Mouse (Mus musculus) midbrain, postnatal 0 days (tissue): ENCODE results near the gene Arhgap6. TPM values are rescaled to one million over a fixed set of nuclear protein-coding genes. Genes with fewer than 3 reads are reported as not detected.

ENCODE experiments used
- ATAC-seq: fragments of 200-750 bp; cut with Nextera tagmentation; 2 replicates; pipeline ENCODE4 v1.8.0; 2017; ENCODE audit warnings: moderate number of reproducible peaks, mild to moderate bottlenecking, moderate TSS enrichment, moderate library complexity; ENCODE audit not compliant: low FRiP score
- DNase-seq: peaks from one replicate; pipeline ENCODE4 v3.0.0-alpha.2; 2015; ENCODE audit warnings: low spot score
- H3K27ac ChIP-seq: fragments of 300-500 bp; sonication (generic); 2 replicates; pipeline ENCODE4 v1.5.1; 2014; ENCODE audit warnings: low read depth, mild to moderate bottlenecking, low read length, mixed read lengths
- H3K27me3 ChIP-seq: fragments of 300-500 bp; sonication (generic); 2 replicates; pipeline ENCODE4 v1.6.1; 2014; ENCODE audit warnings: low read length, control low read depth, mixed read lengths; ENCODE audit not compliant: insufficient read depth
- H3K36me3 ChIP-seq: fragments of 300-500 bp; sonication (generic); 2 replicates; pipeline ENCODE4 v1.6.1; 2014; ENCODE audit warnings: low read length, control low read depth, mixed read lengths; ENCODE audit not compliant: insufficient read depth
- H3K4me1 ChIP-seq: fragments of 300-500 bp; sonication (generic); 2 replicates; pipeline ENCODE4 v1.6.1; 2014; ENCODE audit warnings: mild to moderate bottlenecking, control low read depth, antibody characterized with exemption, low read length, mixed read lengths; ENCODE audit not compliant: insufficient read depth
- H3K4me2 ChIP-seq: fragments of 300-500 bp; sonication (generic); 2 replicates; pipeline ENCODE4 v1.6.1; 2014; ENCODE audit warnings: low read depth, mild to moderate bottlenecking, low read length, mixed read lengths; ENCODE audit not compliant: poor library complexity, severe bottlenecking
- H3K4me3 ChIP-seq: fragments of 300-500 bp; sonication (generic); 2 replicates; pipeline ENCODE4 v1.5.1; 2014; ENCODE audit warnings: low read depth, mild to moderate bottlenecking, low read length, moderate library complexity
- H3K9ac ChIP-seq: fragments of 300-500 bp; sonication (generic); replicated peaks from 2 replicates; pipeline ENCODE4 v1.6.1; 2014; ENCODE audit warnings: mild to moderate bottlenecking, low read length, moderate library complexity, mixed read lengths; ENCODE audit not compliant: poor library complexity, severe bottlenecking
- H3K9me3 ChIP-seq: fragments of 300-500 bp; sonication (generic); 2 replicates; pipeline ENCODE4 v1.6.1; 2016; ENCODE audit warnings: low read length, control low read depth
- CTCF ChIP-seq: IDR thresholded peaks from 2 replicates; pipeline ENCODE4 v1.5.1; 2016; ENCODE audit warnings: antibody characterized with exemption, mild to moderate bottlenecking
- WGBS: fragments of 180-500 bp; shearing (Covaris S2); extraction: QIAGEN DNeasy Blood & Tissue Kit; methylation state at CpG from one replicate; pipeline ENCODE4 v1.1.7; 2014; 5-methylcytosine and 5-hydroxymethylcytosine counted together
- polyA plus RNA-seq: library from polyadenylated mRNA; unstranded; fragments of >200 nt; fragmentation: Nextera tagmentation; extraction: Ambion mirVana; gene quantifications from 2 replicates; pipeline ENCODE4 v1.2.1, GENCODE M21; 2015
- total RNA-seq: library from RNA; depleted of rRNA; stranded (reverse); fragments of >200 nt; gene quantifications from 2 replicates; pipeline ENCODE4 v1.2.3, GENCODE M21; 2014

Arhgap6 gene
- total and polyA plus RNA-seq, 2 experiments from 2014 or later: 0.93 to 2.1 TPM

DNA sequence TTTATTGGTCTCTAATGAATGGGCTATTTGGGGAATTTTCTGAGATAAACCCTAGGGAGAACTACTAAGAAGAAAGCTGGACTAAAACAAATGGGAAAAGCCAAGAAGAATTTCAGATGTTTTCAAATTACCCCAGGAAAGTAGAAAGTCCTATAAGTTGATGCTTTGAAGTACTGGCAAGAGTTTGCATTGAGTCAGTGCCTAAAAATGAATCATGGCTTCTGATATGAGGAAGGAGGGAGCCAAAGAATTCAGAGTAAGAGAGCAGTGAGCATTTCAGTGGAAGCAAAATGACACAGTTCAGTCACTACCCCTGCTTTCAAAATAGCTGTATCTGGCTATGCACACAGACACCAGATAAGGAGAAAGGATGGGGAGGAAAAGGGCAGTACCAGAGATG lies 461.8 kb downstream of the Arhgap6 start:
- Histone ChIP-seq H3K4me3 (no peak overlapping the region), H3K27ac (no peak overlapping the region), H3K27me3 (no peaks in the 10 kb centered on the region; the same call in 1 of the 2 replicates), H3K9me3 (no peaks in the 10 kb centered on the region), H3K4me1 (no peaks in the 10 kb centered on the region), H3K9ac (no peak overlapping the region), H3K36me3 (no peaks in the 10 kb centered on the region), H3K4me2 (no peak overlapping the region)
- TF ChIP-seq CTCF: no peak
- ATAC-seq (no peak), DNase-seq (no peak)

DNA sequence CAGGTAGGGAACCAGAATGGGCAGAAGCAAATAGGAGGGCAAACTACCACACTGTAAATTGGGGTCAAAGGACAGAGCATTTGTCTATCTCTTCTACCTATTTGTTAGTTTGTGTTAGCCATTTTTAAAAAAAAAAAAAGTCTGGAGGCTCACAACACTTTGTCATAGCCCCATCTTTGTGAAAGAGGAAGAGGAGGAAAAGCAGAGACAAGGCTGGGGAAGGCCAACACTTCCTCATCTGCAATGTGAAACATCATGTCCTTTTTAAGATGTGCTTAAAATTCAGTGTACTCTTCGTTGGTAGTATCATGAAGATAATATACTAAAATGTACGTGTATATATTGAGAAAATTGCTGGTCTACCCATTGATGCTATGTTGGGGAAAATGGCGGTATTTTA lies 466.1 kb downstream of the Arhgap6 start:
- H3K9me3 ChIP-seq: no peaks in the 10 kb centered on the region
- H3K27ac ChIP-seq: no peak overlapping the region
- TF ChIP-seq CTCF: no peak
- 84% methylated on average over 3 of the region's 3 CpGs for WGBS
- no peak overlapping the region for H3K4me2 ChIP-seq
- H3K4me1 ChIP-seq: no peaks in the 10 kb centered on the region
- no peaks in the 10 kb centered on the region for H3K36me3 ChIP-seq
- no peaks in the 10 kb centered on the region; the same call in 1 of the 2 replicates for H3K27me3 ChIP-seq
- no peak overlapping the region for H3K4me3 ChIP-seq
- H3K9ac ChIP-seq: no peak overlapping the region
- ATAC-seq: no peak
- DNase-seq: no peak

DNA sequence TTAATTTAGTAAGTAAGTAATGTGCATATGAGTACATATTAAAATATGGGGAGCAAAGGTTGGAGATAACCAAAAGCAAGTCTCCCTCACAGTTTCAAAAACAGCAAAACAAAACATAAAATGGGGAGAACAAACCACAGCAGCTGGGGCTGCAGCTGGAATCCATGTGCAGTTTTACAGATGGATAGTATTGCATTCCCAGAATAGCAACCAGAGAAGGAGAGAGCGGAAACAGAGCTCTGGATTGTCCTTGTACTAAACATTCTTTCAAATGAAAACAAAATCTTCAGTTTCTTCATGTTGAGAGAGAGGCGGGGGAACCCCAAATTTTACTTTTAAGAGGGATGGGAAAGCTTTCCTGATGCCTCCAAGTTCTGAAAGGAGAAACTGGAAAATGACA lies 467.3 kb downstream of the Arhgap6 start:
- no peak overlapping the region for H3K4me3 ChIP-seq
- no peaks in the 10 kb centered on the region for H3K36me3 ChIP-seq
- no peak overlapping the region for H3K9ac ChIP-seq
- TF ChIP-seq CTCF: no peak
- whole genome bisulfite sequencing: 75% methylated on average over 2 of the region's 2 CpGs
- DNase-seq (no peak), ATAC-seq (no peak)
- no peak overlapping the region for H3K27ac ChIP-seq
- no peaks in the 10 kb centered on the region for H3K9me3 ChIP-seq
- no peak overlapping the region for H3K4me2 ChIP-seq
- no peaks in the 10 kb centered on the region for H3K4me1 ChIP-seq
- H3K27me3 ChIP-seq: no peaks in the 10 kb centered on the region; the same call in 1 of the 2 replicates

DNA sequence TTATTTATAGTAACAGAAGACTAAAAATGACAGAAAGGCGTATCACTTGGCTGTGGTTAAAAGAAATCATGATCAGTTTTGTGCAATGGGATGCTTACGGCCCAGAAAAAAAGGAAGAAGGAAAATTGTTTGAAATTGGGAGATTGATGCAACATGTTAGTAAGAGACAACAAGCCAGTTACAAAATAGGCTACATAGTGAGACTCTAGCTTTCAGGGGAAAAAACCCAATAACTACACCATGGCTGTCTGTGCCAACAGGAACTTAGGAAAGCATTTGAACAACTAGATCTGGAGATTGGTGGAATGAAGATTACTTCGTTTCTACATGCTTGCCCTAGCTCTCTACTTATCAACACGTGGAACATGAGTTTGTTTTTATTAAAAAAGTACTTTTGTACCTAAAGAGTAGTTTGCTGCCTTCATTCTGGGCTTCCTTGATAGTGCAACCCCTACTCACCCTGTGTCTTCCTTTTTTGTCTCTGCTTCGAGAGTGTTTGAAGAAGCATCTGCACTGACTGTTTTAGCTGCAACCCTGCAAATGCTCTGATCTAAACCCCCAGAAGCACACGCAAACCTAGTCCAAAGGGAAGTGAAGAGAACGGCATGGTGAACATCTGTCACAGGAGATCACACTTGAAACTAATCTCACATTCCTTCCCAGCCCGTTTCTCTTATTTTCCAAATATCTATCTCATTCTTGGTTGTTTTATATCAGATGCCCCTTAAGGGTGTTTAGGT lies 468.7 kb downstream of the Arhgap6 start:
- Histone ChIP-seq H3K4me1 (no peaks in the 10 kb centered on the region), H3K9ac (no peak overlapping the region), H3K9me3 (no peaks in the 10 kb centered on the region), H3K4me2 (no peak overlapping the region), H3K27ac (no peak overlapping the region), H3K36me3 (no peaks in the 10 kb centered on the region), H3K27me3 (no peaks in the 10 kb centered on the region; the same call in 1 of the 2 replicates), H3K4me3 (no peak overlapping the region)
- no peak for TF ChIP-seq CTCF
- 75% methylated on average over 8 of the region's 8 CpGs for WGBS
- DNase-seq (no peak), ATAC-seq (no peak)

DNA sequence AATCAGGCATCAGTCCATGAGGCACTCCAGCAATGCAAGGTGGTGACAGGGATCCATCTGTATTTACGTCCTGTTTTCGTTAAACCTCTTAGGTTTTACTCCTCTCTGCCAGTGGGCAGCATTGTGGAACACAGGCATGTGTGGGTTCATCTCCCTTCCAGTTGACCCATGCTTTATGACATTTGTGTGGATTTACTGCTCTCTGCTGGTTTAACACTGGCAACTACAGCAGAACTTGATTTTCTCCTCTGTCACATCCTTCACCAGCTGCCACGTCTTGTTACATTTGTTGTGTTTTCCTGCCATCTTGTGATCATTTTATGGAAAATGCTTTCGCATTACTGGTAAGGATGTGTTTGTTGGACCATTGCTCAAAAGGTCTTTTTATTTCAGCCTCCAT lies 504.7 kb downstream of the Arhgap6 start:
- Histone ChIP-seq H3K27ac (no peak overlapping the region), H3K4me1 (no peaks in the 10 kb centered on the region), H3K27me3 (no peaks in the 10 kb centered on the region), H3K4me3 (no peak overlapping the region), H3K36me3 (no peaks in the 10 kb centered on the region), H3K9ac (no peak overlapping the region), H3K4me2 (no peak overlapping the region), H3K9me3 (no peaks in the 10 kb centered on the region)
- DNase-seq: peak; percentile 74
- peak; percentile 73 for ATAC-seq
- 66% methylated on average over 4 of the region's 4 CpGs for whole genome bisulfite sequencing
- peak; percentile 85 for TF ChIP-seq CTCF

DNA sequence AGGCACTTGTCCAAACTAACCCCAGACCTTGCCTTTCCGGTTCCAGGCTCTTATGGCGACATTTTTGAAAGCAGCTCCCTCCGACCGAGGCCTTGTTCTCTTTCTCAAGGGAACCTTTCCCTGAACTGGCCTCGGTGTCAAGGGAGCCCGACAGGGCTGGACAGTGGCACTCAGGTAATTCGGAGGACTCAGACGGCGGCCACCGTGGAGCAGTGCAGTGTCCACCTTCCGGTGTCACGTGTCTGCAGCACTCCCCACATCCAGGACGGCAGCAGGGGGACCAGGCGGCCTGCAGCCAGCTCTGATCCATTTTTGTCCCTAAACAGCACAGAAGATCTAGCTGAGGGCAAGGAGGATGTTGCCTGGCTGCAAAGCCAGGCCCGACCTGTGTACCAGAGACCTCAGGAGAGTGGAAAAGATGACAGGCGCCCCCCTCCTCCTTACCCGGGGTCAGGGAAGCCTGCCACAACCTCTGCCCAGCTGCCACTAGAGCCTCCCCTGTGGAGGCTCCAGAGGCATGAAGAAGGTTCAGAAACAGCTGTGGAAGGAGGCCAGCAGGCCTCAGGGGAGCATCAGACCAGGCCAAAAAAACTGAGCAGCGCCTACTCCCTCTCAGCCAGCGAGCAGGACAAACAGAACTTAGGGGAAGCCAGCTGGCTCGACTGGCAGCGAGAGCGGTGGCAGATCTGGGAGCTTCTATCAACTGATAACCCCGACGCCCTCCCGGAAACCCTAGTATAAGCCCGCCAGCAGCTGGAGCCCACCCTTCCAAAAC lies 507.6 kb downstream of the Arhgap6 start:
- Histone ChIP-seq H3K36me3 (no peaks in the 10 kb centered on the region), H3K27me3 (no peaks in the 10 kb centered on the region), H3K4me2 (no peak overlapping the region), H3K9me3 (no peaks in the 10 kb centered on the region), H3K4me1 (no peaks in the 10 kb centered on the region), H3K4me3 (no peak overlapping the region), H3K9ac (no peak overlapping the region), H3K27ac (no peak overlapping the region)
- TF ChIP-seq CTCF: no peak
- DNase-seq (no peak), ATAC-seq (no peak)
- WGBS: 67% methylated on average over 26 of the region's 26 CpGs
